ENCODE assay signal across 25 mouse cellular contexts in the genomic region with DNA sequence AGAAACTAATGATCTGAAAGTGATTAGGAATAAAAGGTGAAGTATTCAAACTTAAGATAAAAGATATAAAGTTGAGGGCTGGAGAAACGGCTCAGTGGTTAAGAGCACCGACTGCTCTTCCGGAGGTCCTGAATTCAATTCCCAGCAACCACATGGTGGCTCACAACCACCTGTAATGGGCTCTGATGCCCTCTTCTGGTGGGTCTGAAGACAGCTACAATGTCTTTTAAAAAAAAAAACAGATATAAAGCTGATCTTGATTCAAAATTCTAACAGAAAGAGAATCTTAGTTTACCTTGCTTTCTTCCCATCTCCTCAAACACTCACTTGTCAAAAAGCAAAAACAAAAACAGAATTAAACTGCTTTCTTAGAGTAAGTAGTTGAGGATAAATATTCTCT. TPM values are rescaled to one million over a fixed set of nuclear protein-coding genes. Genes with fewer than 3 reads are reported as not detected.
DNase-seq lines count a peak whose midpoint lies in the region; ATAC-seq and TF ChIP-seq lines count a peak whose summit lies in the region.
"Had no signal": no experiment of that assay in that cellular context is flagged by ENCODE, and none has a peak within 500 bp of the region (broad histone marks: within the 10 kb centered on the region; RNA-seq: fewer than 3 reads in every experiment).

No protein-coding gene starts in this region.

- no peak for TF ChIP-seq EP300 in liver, embryonic 14.5 days (IDR thresholded peaks at IDR 0.05; ENCODE audit: low read depth)

- no peak overlapping the region for H3K4me2 ChIP-seq in liver, embryonic 14.5 days (ENCODE audit: low read depth)
- no peak overlapping the region for H3K4me2 ChIP-seq in midbrain, postnatal 0 days (ENCODE audit: low read depth, low read length, poor library complexity, severe bottlenecking)
- no peak overlapping the region for H3K4me2 ChIP-seq in midbrain, embryonic 13.5 days (replicated peaks)
- H3K4me2 ChIP-seq: embryonic facial prominence, embryonic 13.5 days; forebrain, embryonic 12.5 days; heart, embryonic 13.5 days; hindbrain, embryonic 13.5 days had no signal

- H3K9me3 ChIP-seq in liver, embryonic 14.5 days (ENCODE audit: control insufficient read depth, low read length), result no peaks in the 10 kb centered on the region
- no peaks in the 10 kb centered on the region for H3K9me3 ChIP-seq in midbrain, postnatal 0 days (ENCODE audit: low read length)
- no peaks in the 10 kb centered on the region for H3K9me3 ChIP-seq in midbrain, embryonic 13.5 days
- H3K9me3 ChIP-seq: forebrain, embryonic 12.5 days; hindbrain, embryonic 13.5 days had no signal

- H3K27me3 ChIP-seq in liver, embryonic 14.5 days (ENCODE audit: control insufficient read depth, insufficient read depth, low read length), result no peaks in the 10 kb centered on the region
- no peaks in the 10 kb centered on the region for H3K27me3 ChIP-seq in midbrain, postnatal 0 days (ENCODE audit: insufficient read depth, low read length)
- no peaks in the 10 kb centered on the region for H3K27me3 ChIP-seq in midbrain, embryonic 13.5 days
- no peaks in the 10 kb centered on the region for H3K27me3 ChIP-seq in kidney, adult 2 months (replicated peaks; ENCODE audit: control insufficient read depth, insufficient read depth, low read length)
- H3K27me3 ChIP-seq: embryonic facial prominence, embryonic 13.5 days; forebrain, embryonic 12.5 days; heart, embryonic 13.5 days; hindbrain, embryonic 13.5 days had no signal

- no peak overlapping the region for H3K4me3 ChIP-seq in gastrocnemius, adult 2 months
- H3K4me3 ChIP-seq in liver, embryonic 14.5 days (ENCODE audit: insufficient read depth in 1 of 2, low read depth in 2 of 2, low read length in 2 of 2), result no peak overlapping the region
- H3K4me3 ChIP-seq in midbrain, postnatal 0 days (ENCODE audit: low read depth, low read length), result no peak overlapping the region
- H3K4me3 ChIP-seq in midbrain, embryonic 13.5 days (replicated peaks), result no peak overlapping the region
- H3K4me3 ChIP-seq in kidney, adult 2 months (ENCODE audit: insufficient read depth, low read depth, low read length), result no peak overlapping the region
- H3K4me3 ChIP-seq: embryonic facial prominence, embryonic 13.5 days; forebrain, embryonic 12.5 days; heart, embryonic 13.5 days; hindbrain, embryonic 13.5 days had no signal

- intact Hi-C loops in gastrocnemius, adult 2 months (cut with DNase I), result no loop called here

- H3K4me1 ChIP-seq in liver, embryonic 14.5 days (replicated peaks; ENCODE audit: control insufficient read depth in 2 of 2, insufficient read depth in 2 of 2, low read length in 1 of 2), result peaks cover 0 to 8% of the 10 kb centered on the region in 2 experiments; a peak in 2 of 4 replicates
- no peaks in the 10 kb centered on the region for H3K4me1 ChIP-seq in midbrain, postnatal 0 days (ENCODE audit: insufficient read depth, low read length)
- H3K4me1 ChIP-seq in midbrain, embryonic 13.5 days (replicated peaks), result no peaks in the 10 kb centered on the region
- H3K4me1 ChIP-seq in kidney, adult 2 months (ENCODE audit: control insufficient read depth, insufficient read depth, low read length), result no peaks in the 10 kb centered on the region; the same call in 1 of the 2 replicates
- H3K4me1 ChIP-seq: embryonic facial prominence, embryonic 13.5 days; forebrain, embryonic 12.5 days; hindbrain, embryonic 13.5 days had no signal

- no peak overlapping the region for H3K9ac ChIP-seq in liver, embryonic 14.5 days (replicated peaks)
- H3K9ac ChIP-seq in midbrain, postnatal 0 days (replicated peaks; ENCODE audit: low read length, poor library complexity, severe bottlenecking), result no peak overlapping the region
- no peak overlapping the region for H3K9ac ChIP-seq in midbrain, embryonic 13.5 days (replicated peaks)
- H3K9ac ChIP-seq: embryonic facial prominence, embryonic 13.5 days; forebrain, embryonic 12.5 days; heart, embryonic 13.5 days; hindbrain, embryonic 13.5 days had no signal

- TF ChIP-seq CTCF in gastrocnemius, adult 2 months (IDR thresholded peaks at IDR 0.05), result peak; percentile 24; the same call in 1 of the 2 replicates
- TF ChIP-seq CTCF in liver, embryonic 14.5 days (IDR thresholded peaks at IDR 0.05; ENCODE audit: low read depth), result peak; percentile 29
- 0 out of 2 replicates have a peak, but pooled peaks have one; percentile 3 for TF ChIP-seq CTCF in midbrain, postnatal 0 days (IDR thresholded peaks at IDR 0.05)
- no peak for TF ChIP-seq CTCF in kidney, adult 2 months (conservative IDR thresholded peaks at IDR 0.05; ENCODE audit: insufficient read depth, insufficient read length, low read depth, low read length)

- H3K27ac ChIP-seq in gastrocnemius, adult 2 months, result no peak overlapping the region
- no peak overlapping the region for H3K27ac ChIP-seq in liver, embryonic 14.5 days
- H3K27ac ChIP-seq in midbrain, postnatal 0 days (ENCODE audit: low read depth, low read length), result no peak overlapping the region
- no peak overlapping the region for H3K27ac ChIP-seq in midbrain, embryonic 13.5 days
- no peak overlapping the region for H3K27ac ChIP-seq in kidney, adult 2 months (ENCODE audit: insufficient read depth, low read depth, low read length)
- H3K27ac ChIP-seq: embryonic facial prominence, embryonic 13.5 days; forebrain, embryonic 12.5 days; heart, embryonic 13.5 days; hindbrain, embryonic 13.5 days had no signal

- WGBS in liver, embryonic 14.5 days (ENCODE audit: insufficient replicate concordance), result 94% methylated on average over 3 of the region's 3 CpGs
- WGBS in midbrain, postnatal 0 days, result 97% methylated on average over 3 of the region's 3 CpGs
- WGBS in midbrain, embryonic 13.5 days, result 96% methylated on average over 3 of the region's 3 CpGs
- 91% methylated on average over 3 of the region's 3 CpGs for WGBS in kidney, adult 2 months

- H3K36me3 ChIP-seq in liver, embryonic 14.5 days (replicated peaks; ENCODE audit: control insufficient read depth, insufficient read depth, low read depth), result peaks cover 43% of the 10 kb centered on the region
- H3K36me3 ChIP-seq in midbrain, postnatal 0 days (ENCODE audit: insufficient read depth, low read length), result no peaks in the 10 kb centered on the region
- H3K36me3 ChIP-seq in midbrain, embryonic 13.5 days, result peaks cover 35% of the 10 kb centered on the region
- H3K36me3 ChIP-seq in kidney, adult 2 months (ENCODE audit: control insufficient read depth, insufficient read depth, low read length), result no peaks in the 10 kb centered on the region

- ATAC-seq in liver, embryonic 14.5 days (ENCODE audit: insufficient read depth), result no peak
- no peak for ATAC-seq in midbrain, postnatal 0 days (ENCODE audit: low FRiP score)
- no peak for ATAC-seq in midbrain, embryonic 13.5 days
- ATAC-seq: CD4-positive, CD25-positive, alpha-beta regulatory T cell, adult 4 months; forebrain, embryonic 16.5 days had no signal

- DNase-seq in gastrocnemius, adult 2 months, result no peak
- no peak for DNase-seq in gastrocnemius, postnatal 25 days
- DNase-seq in liver, embryonic 14.5 days (ENCODE audit: low read depth in 3 of 3, low spot score in 3 of 3), result no peak
- DNase-seq in liver, result no peak
- DNase-seq in midbrain, postnatal 0 days (ENCODE audit: low spot score), result no peak
- DNase-seq in kidney, adult 2 months, result no peak
- DNase-seq: adrenal gland, postnatal 10 days; B cell, adult 2 months; cerebellum, adult 11 months; cerebellum, adult 8-10 months; cerebellum, postnatal 14 days; gastrocnemius, postnatal 14 days; heart, postnatal 36 days had no signal

- TF ChIP-seq POLR2A in kidney, adult 2 months (IDR thresholded peaks at IDR 0.05; ENCODE audit: low read depth, low read length), result no peak

RNA-seq across cellular contexts. Expression of a gene that starts 23.8 kb away (rescaled TPM):
- total RNA-seq in gastrocnemius, adult 2 months (2021), result 10 to 100 TPM; 20.7 to 23.2 TPM
- 10 to 100 TPM; 19.5 to 20.4 TPM for total RNA-seq in gastrocnemius, postnatal 25 days (2021)
- 13.1 and 19.0 TPM in 2 replicates for polyA plus RNA-seq in liver, embryonic 14.5 days (2012; rRNA removed)
- 35.0 and 36.2 TPM in 2 replicates for polyA plus RNA-seq in liver, embryonic 14.5 days (2014; fragmentation: Nextera tagmentation; extraction: Ambion mirVana)
- total RNA-seq in midbrain, postnatal 0 days (2014; rRNA removed), result 73.3 and 80.5 TPM in 2 replicates
- polyA plus RNA-seq in midbrain, postnatal 0 days (2015; fragmentation: Nextera tagmentation; extraction: Ambion mirVana), result 20.1 and 23.4 TPM in 2 replicates
- 53.2 and 56.1 TPM in 2 replicates for polyA plus RNA-seq in midbrain, embryonic 13.5 days (2015; fragmentation: Nextera tagmentation; extraction: Ambion mirVana)
- polyA plus RNA-seq in kidney, adult 2 months (2012; rRNA removed), result 13.5 and 13.7 TPM in 2 replicates

RNA-seq across cellular contexts. Expression of a gene that starts 30.1 kb away (rescaled TPM):
- total RNA-seq in gastrocnemius, adult 2 months (2021), result not detected
- total RNA-seq in gastrocnemius, postnatal 25 days (2021), result not detected
- not detected in 2 replicates for polyA plus RNA-seq in liver, embryonic 14.5 days (2012; rRNA removed)
- not detected in 2 replicates for polyA plus RNA-seq in liver, embryonic 14.5 days (2014; fragmentation: Nextera tagmentation; extraction: Ambion mirVana)
- not detected in 2 replicates for total RNA-seq in midbrain, postnatal 0 days (2014; rRNA removed)
- polyA plus RNA-seq in midbrain, postnatal 0 days (2015; fragmentation: Nextera tagmentation; extraction: Ambion mirVana), result not detected in 2 replicates
- polyA plus RNA-seq in midbrain, embryonic 13.5 days (2015; fragmentation: Nextera tagmentation; extraction: Ambion mirVana), result not detected in 2 replicates
- not detected in 2 replicates for polyA plus RNA-seq in kidney, adult 2 months (2012; rRNA removed)
- total RNA-seq: adrenal gland, postnatal 10 days; adrenal gland, postnatal 4 days; gastrocnemius, postnatal 14 days; granulocyte monocyte progenitor cell, adult 5-6 weeks; heart, postnatal 36 days had no signal
- polyA plus RNA-seq: brain, embryonic 14.5 days; CD4-positive, CD25-positive, alpha-beta regulatory T cell, adult 4 months; embryonic facial prominence, embryonic 13.5 days; forebrain, embryonic 12.5 days; forebrain, embryonic 16.5 days; frontal cortex, adult 2 months; heart, embryonic 13.5 days; heart, postnatal 0 days; hindbrain, embryonic 13.5 days had no signal
